Mouse (Mus musculus) ES-E14 (cell line): Measurements from ENCODE around the gene Olfr1232. TPM values are rescaled to one million over a fixed set of nuclear protein-coding genes. Genes with fewer than 3 reads are reported as not detected.

ENCODE experiments used
- DNase-seq: peaks from one replicate; pipeline ENCODE4 v3.0.0-alpha.2; 2013; ENCODE audit warnings: low read depth, low spot score
- H3K27ac ChIP-seq: 2 replicates; pipeline ENCODE4 v1.5.1; 2012; ENCODE audit warnings: low read depth, mild to moderate bottlenecking, low read length, moderate library complexity, mixed read lengths; ENCODE audit not compliant: poor library complexity, insufficient read depth, severe bottlenecking
- H3K36me3 ChIP-seq: 2 replicates; pipeline ENCODE4 v1.6.1; 2012; ENCODE audit warnings: mild to moderate bottlenecking, low read length, moderate library complexity, mixed read lengths; ENCODE audit not compliant: control insufficient read depth, poor library complexity, insufficient read depth, severe bottlenecking
- H3K4me1 ChIP-seq, 2 experiments: fragments of 150-350 bp in 1 of 2; sonication (generic) in 1 of 2; 2 replicates each; pipeline ENCODE4 v1.6.1; 2012; ENCODE audit warnings: low read length in 2 of 2, mild to moderate bottlenecking in 1 of 2, mixed read lengths in 1 of 2; ENCODE audit not compliant: control insufficient read depth in 2 of 2, insufficient read depth in 2 of 2, poor library complexity in 1 of 2
- H3K4me3 ChIP-seq, 2 experiments: fragments of 150-350 bp in 1 of 2; sonication (generic) in 1 of 2; 2 replicates each; pipeline ENCODE4 v1.5.1; 2012; ENCODE audit warnings: low read length in 2 of 2, low read depth in 1 of 2, mild to moderate bottlenecking in 1 of 2, mixed read lengths in 1 of 2; ENCODE audit not compliant: insufficient read depth in 1 of 2, poor library complexity in 1 of 2, severe bottlenecking in 1 of 2
- H3K9ac ChIP-seq: 2 replicates; pipeline ENCODE4 v1.6.1; 2012; ENCODE audit warnings: low read depth, mild to moderate bottlenecking, low read length, mixed read lengths; ENCODE audit not compliant: poor library complexity, insufficient read depth, severe bottlenecking
- H3K9me3 ChIP-seq: fragments of 150-350 bp; sonication (generic); 2 replicates; pipeline ENCODE4 v1.6.1; 2012; ENCODE audit warnings: low read depth, mild to moderate bottlenecking, low read length; ENCODE audit not compliant: control insufficient read depth, insufficient read depth
- CHD2 ChIP-seq: IDR thresholded peaks from 2 replicates; pipeline ENCODE4 v1.6.1; 2014; ENCODE audit warnings: mild to moderate bottlenecking, low read depth, low read length, inconsistent platforms
- HCFC1 ChIP-seq: IDR thresholded peaks from 2 replicates; pipeline ENCODE4 v1.6.1; 2012; ENCODE audit warnings: low read length, inconsistent platforms, borderline replicate concordance; ENCODE audit not compliant: insufficient read depth
- MAFK ChIP-seq: IDR thresholded peaks from 2 replicates; pipeline ENCODE4 v1.6.1; 2014; ENCODE audit warnings: mild to moderate bottlenecking, low read depth, low read length, inconsistent platforms; ENCODE audit not compliant: insufficient read depth
- ZC3H11A ChIP-seq: IDR thresholded peaks from 2 replicates; pipeline ENCODE4 v1.6.1; 2012; ENCODE audit warnings: low read depth, mild to moderate bottlenecking, inconsistent platforms, low read length, borderline replicate concordance
- ZNF384 ChIP-seq: IDR thresholded peaks from 2 replicates; pipeline ENCODE4 v1.6.1; 2012; ENCODE audit warnings: low read depth, low read length, inconsistent platforms
- in situ Hi-C, 2 experiments: fragments of 600-800 bp; cut with MboI; formaldehyde crosslinking; loops; one replicate each; pipeline ENCODE4 v1.15.1; 2025; ENCODE audit warnings: low sequenced_read_pairs in 2 of 2, inconsistent platforms in 1 of 2; ENCODE audit not compliant: unreplicated experiment in 2 of 2
- total RNA-seq: library from RNA; depleted of rRNA; stranded (reverse); fragments of 300-350 nt; gene quantifications from 2 replicates; pipeline ENCODE4 v1.2.3, GENCODE M21; 2012; rRNA removed

The Olfr1232 gene
- total RNA-seq, 1 experiment, result not detected

DNA sequence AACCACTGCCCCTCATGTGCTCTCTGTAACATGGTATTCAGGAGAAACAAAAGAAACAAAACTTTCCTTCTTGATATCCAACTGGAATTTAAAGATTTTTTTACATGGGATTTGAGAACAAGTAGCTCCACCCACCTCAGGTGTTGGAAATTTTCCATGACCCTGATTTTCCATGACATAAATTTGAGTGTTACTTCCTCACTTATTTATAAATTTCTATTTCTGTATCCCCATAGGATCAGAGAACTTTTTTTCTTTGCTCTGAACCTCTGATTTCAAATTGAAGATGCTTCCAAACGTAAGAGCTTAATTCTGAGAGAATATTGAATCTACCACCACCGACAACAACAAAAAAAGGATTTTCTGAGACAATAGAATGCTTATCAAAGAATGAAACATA is 41.6 kb downstream of the Olfr1232 start, which contains the start of gene Olfr1229:
Gene Olfr1229, minus strand, starts transcription at position 101 of the 400 bp plus-strand sequence.
- in situ Hi-C loops, result no loop called here
- Histone ChIP-seq H3K9ac (no peak within 1 kb of the TSS), H3K4me1 (no peaks in the 10 kb centered on the region), H3K36me3 (no peaks in the 10 kb centered on the region), H3K9me3 (no peaks in the 10 kb centered on the region), H3K27ac (no peak within 1 kb of the TSS), H3K4me3 (no peak within 1 kb of the TSS)
- DNase-seq, result no peak
- TF ChIP-seq HCFC1, result no peak
- TF ChIP-seq ZNF384, result no peak
- TF ChIP-seq CHD2, result no peak
- TF ChIP-seq MAFK, result no peak
- no peak for TF ChIP-seq ZC3H11A

Other genes with a start within 250 kb of the Olfr1232 start
- not detected in 2 replicates for gene Olfr1219, start 246.2 kb downstream of the Olfr1232 start, total RNA-seq
- not detected in 2 replicates for gene Olfr1220, start 222.8 kb downstream of the Olfr1232 start, total RNA-seq
- gene Olfr1221, start 212.4 kb downstream of the Olfr1232 start, total RNA-seq, result not detected in 2 replicates
- not detected in 2 replicates for gene Olfr1222, start 196.6 kb downstream of the Olfr1232 start, total RNA-seq
- not detected in 2 replicates for gene Olfr1223, start 178.1 kb downstream of the Olfr1232 start, total RNA-seq
- gene Olfr1224-ps1, start 165.6 kb downstream of the Olfr1232 start, total RNA-seq, result not detected in 2 replicates
- gene Olfr1225, start 155.0 kb downstream of the Olfr1232 start, total RNA-seq, result not detected in 2 replicates
- not detected in 2 replicates for gene Olfr1226, start 129.6 kb downstream of the Olfr1232 start, total RNA-seq
- gene Olfr1228, start 75.6 kb downstream of the Olfr1232 start, total RNA-seq, result not detected in 2 replicates
- not detected in 2 replicates for gene Olfr1229, start 41.7 kb downstream of the Olfr1232 start, total RNA-seq
- gene Olfr1230, start 32.4 kb downstream of the Olfr1232 start, total RNA-seq, result not detected in 2 replicates
- not detected in 2 replicates for gene Olfr1231, start 22.6 kb downstream of the Olfr1232 start, total RNA-seq
- gene Olfr1233, start 12.7 kb upstream of the Olfr1232 start, total RNA-seq, result not detected in 2 replicates
- gene Olfr1234, start 35.2 kb upstream of the Olfr1232 start, total RNA-seq, result not detected in 2 replicates
- gene Olfr1238, start 80.0 kb upstream of the Olfr1232 start, total RNA-seq, result not detected in 2 replicates
- gene Olfr1239, start 90.7 kb upstream of the Olfr1232 start, total RNA-seq, result not detected in 2 replicates
- not detected in 2 replicates for gene Olfr1240, start 113.3 kb upstream of the Olfr1232 start, total RNA-seq
- not detected in 2 replicates for gene Olfr1241, start 157.5 kb upstream of the Olfr1232 start, total RNA-seq
- gene Olfr1242, start 168.7 kb upstream of the Olfr1232 start, total RNA-seq, result not detected in 2 replicates
- not detected in 2 replicates for gene Olfr1243, start 201.8 kb upstream of the Olfr1232 start, total RNA-seq
- gene Olfr1245, start 248.8 kb upstream of the Olfr1232 start, total RNA-seq, result not detected in 2 replicates